Mouse (Mus musculus): Measurements from ENCODE around the gene Vdac2. TPM values are rescaled to one million over a fixed set of nuclear protein-coding genes. Genes with fewer than 3 reads are reported as not detected.

Vdac2 gene
- polyA plus RNA-seq, 1 experiment from 2014 or later = 319 TPM

DNA sequence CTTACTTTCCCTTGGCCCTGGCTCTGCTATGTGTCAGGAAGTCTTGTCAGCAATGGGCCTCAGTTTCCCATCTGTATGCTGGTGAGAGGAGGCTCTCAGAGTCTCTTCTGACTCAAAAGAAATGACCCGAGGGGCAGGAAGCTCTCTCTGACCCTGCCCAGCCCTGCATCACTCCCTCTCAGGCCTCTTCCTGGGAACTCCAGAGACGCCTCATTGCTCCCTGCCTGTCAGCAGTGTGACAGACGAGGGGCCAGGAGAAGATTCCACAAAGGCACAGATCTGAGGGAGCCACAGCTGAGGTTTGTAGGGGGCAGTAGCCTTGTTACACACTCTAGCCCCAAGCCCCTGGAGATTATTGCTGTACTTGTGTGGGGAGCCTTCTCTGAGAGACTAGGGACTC is 30.9 kb downstream of the Vdac2 start:
- no peak overlapping the region for H3K4me2 ChIP-seq (ENCODE audit: low read depth, low read length)
- H3K9me3 ChIP-seq (ENCODE audit: control insufficient read depth, low read length) = no peaks in the 10 kb centered on the region
- 16% methylated on average over 3 of the region's 3 CpGs for WGBS
- H3K4me3 ChIP-seq (ENCODE audit: low read depth, low read length) = no peak overlapping the region
- H3K4me1 ChIP-seq (ENCODE audit: control insufficient read depth, insufficient read depth, low read length) = peaks cover 2% of the 10 kb centered on the region; the same call in 1 of the 2 replicates
- no peak overlapping the region for H3K27ac ChIP-seq (ENCODE audit: low read depth, low read length)
- no peak overlapping the region for H3K9ac ChIP-seq (replicated peaks; ENCODE audit: low read depth, low read length)
- no peaks in the 10 kb centered on the region for H3K27me3 ChIP-seq (ENCODE audit: control insufficient read depth, insufficient read depth, low read length)
- no peak for ATAC-seq (ENCODE audit: low read depth)
- H3K36me3 ChIP-seq (ENCODE audit: control insufficient read depth, insufficient read depth, low read length) = no peaks in the 10 kb centered on the region

DNA sequence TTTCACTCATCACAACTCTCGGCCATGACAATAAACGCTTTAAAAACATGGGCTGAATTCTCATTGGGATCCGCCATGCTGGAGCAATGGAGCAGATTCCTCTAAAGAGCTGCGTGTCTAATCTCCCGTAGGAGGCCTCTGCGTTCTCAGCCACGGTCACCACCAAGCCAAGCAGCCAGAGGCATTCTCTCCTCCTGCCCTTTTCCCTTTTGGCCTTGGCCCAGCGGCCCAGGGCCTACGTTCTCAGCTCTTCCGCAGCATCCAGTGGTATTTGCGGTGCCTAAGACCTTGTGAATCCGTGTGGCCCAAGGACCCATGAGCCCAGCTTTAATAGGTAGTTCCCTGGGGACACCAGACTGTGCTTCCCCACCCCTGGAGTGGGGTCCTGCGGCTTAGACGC is 31.8 kb downstream of the Vdac2 start:
- WGBS = 87% methylated on average over 14 of the region's 14 CpGs
- no peaks in the 10 kb centered on the region for H3K4me1 ChIP-seq (ENCODE audit: control insufficient read depth, insufficient read depth, low read length)
- H3K27ac ChIP-seq (ENCODE audit: low read depth, low read length) = no peak overlapping the region
- no peaks in the 10 kb centered on the region for H3K36me3 ChIP-seq (ENCODE audit: control insufficient read depth, insufficient read depth, low read length)
- no peak overlapping the region for H3K9ac ChIP-seq (replicated peaks; ENCODE audit: low read depth, low read length)
- no peak overlapping the region for H3K4me2 ChIP-seq (ENCODE audit: low read depth, low read length)
- H3K27me3 ChIP-seq (ENCODE audit: control insufficient read depth, insufficient read depth, low read length) = no peaks in the 10 kb centered on the region
- no peak for ATAC-seq (ENCODE audit: low read depth)
- no peak overlapping the region for H3K4me3 ChIP-seq (ENCODE audit: low read depth, low read length)
- no peaks in the 10 kb centered on the region for H3K9me3 ChIP-seq (ENCODE audit: control insufficient read depth, low read length)

- no peak overlapping the region for H3K27ac ChIP-seq (ENCODE audit: low read depth, low read length)
- 38% methylated on average over 7 of the region's 7 CpGs for WGBS
- no peak for ATAC-seq (ENCODE audit: low read depth)
- H3K27me3 ChIP-seq (ENCODE audit: control insufficient read depth, insufficient read depth, low read length) = no peaks in the 10 kb centered on the region
- no peak overlapping the region for H3K4me2 ChIP-seq (ENCODE audit: low read depth, low read length)
- H3K4me1 ChIP-seq (ENCODE audit: control insufficient read depth, insufficient read depth, low read length) = no peaks in the 10 kb centered on the region
- H3K36me3 ChIP-seq (ENCODE audit: control insufficient read depth, insufficient read depth, low read length) = no peaks in the 10 kb centered on the region
- no peak overlapping the region for H3K9ac ChIP-seq (replicated peaks; ENCODE audit: low read depth, low read length)
- H3K4me3 ChIP-seq (ENCODE audit: low read depth, low read length) = no peak overlapping the region
- H3K9me3 ChIP-seq (ENCODE audit: control insufficient read depth, low read length) = no peaks in the 10 kb centered on the region
These were observed 41.3 kb downstream of the Vdac2 start for GRCm38 (mm10) chr14:21866291-21866690.

- ATAC-seq (ENCODE audit: low read depth) = no peak
- Histone ChIP-seq H3K4me1 (ENCODE audit: control insufficient read depth, insufficient read depth, low read length) (no peaks in the 10 kb centered on the region), H3K27ac (ENCODE audit: low read depth, low read length) (no peak overlapping the region), H3K4me2 (ENCODE audit: low read depth, low read length) (no peak overlapping the region), H3K27me3 (ENCODE audit: control insufficient read depth, insufficient read depth, low read length) (no peaks in the 10 kb centered on the region), H3K4me3 (ENCODE audit: low read depth, low read length) (no peak overlapping the region), H3K9ac (replicated peaks; ENCODE audit: low read depth, low read length) (no peak overlapping the region), H3K9me3 (ENCODE audit: control insufficient read depth, low read length) (no peaks in the 10 kb centered on the region), H3K36me3 (ENCODE audit: control insufficient read depth, insufficient read depth, low read length) (no peaks in the 10 kb centered on the region)
- whole genome bisulfite sequencing = 72% methylated on average over 7 of the region's 7 CpGs
These were observed 41.8 kb downstream of the Vdac2 start for GRCm38 (mm10) chr14:21866816-21867215.

DNA sequence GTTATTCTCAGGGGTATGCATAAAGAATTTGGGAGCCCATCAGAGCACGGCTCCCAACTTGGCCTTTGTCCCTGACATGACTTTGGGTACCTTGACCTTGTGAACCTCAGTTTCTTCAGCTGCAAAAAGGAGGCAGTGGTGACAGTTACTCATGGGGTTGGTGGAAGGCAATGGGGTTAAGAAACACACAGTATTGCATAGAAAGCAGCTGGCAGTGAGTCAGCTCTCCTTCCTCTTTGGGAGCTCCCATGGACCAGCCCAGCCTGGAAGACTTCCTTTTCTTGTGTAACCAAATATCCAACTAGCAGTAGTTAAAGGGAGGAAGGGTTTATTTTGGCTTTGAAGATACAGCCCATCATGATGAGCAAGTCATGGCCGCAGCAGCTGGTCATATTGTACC is 65.4 kb downstream of the Vdac2 start:
- Histone ChIP-seq H3K4me3 (ENCODE audit: low read depth, low read length) (no peak overlapping the region), H3K4me2 (ENCODE audit: low read depth, low read length) (no peak overlapping the region), H3K9ac (replicated peaks; ENCODE audit: low read depth, low read length) (no peak overlapping the region), H3K9me3 (ENCODE audit: control insufficient read depth, low read length) (no peaks in the 10 kb centered on the region), H3K27ac (ENCODE audit: low read depth, low read length) (no peak overlapping the region), H3K36me3 (ENCODE audit: control insufficient read depth, insufficient read depth, low read length) (no peaks in the 10 kb centered on the region), H3K27me3 (ENCODE audit: control insufficient read depth, insufficient read depth, low read length) (no peaks in the 10 kb centered on the region), H3K4me1 (ENCODE audit: control insufficient read depth, insufficient read depth, low read length) (0 out of 2 replicates have a peak, but pooled peaks cover 6% of the 10 kb centered on the region)
- ATAC-seq (ENCODE audit: low read depth) = no peak
- WGBS = 91% methylated on average over 2 of the region's 2 CpGs

- Histone ChIP-seq H3K9me3 (ENCODE audit: control insufficient read depth, low read length) (no peaks in the 10 kb centered on the region), H3K27me3 (ENCODE audit: control insufficient read depth, insufficient read depth, low read length) (no peaks in the 10 kb centered on the region), H3K27ac (ENCODE audit: low read depth, low read length) (no peak overlapping the region), H3K4me1 (ENCODE audit: control insufficient read depth, insufficient read depth, low read length) (0 out of 2 replicates have a peak, but pooled peaks cover 6% of the 10 kb centered on the region), H3K36me3 (ENCODE audit: control insufficient read depth, insufficient read depth, low read length) (no peaks in the 10 kb centered on the region), H3K9ac (replicated peaks; ENCODE audit: low read depth, low read length) (no peak overlapping the region), H3K4me3 (ENCODE audit: low read depth, low read length) (no peak overlapping the region), H3K4me2 (ENCODE audit: low read depth, low read length) (peak overlapping the region; percentile 27)
- ATAC-seq (ENCODE audit: low read depth) = peak; percentile 92
- WGBS = 0% methylated on average over 15 of the region's 15 CpGs
These were observed 66.7 kb downstream of the Vdac2 start for GRCm38 (mm10) chr14:21891581-21892340.

- Histone ChIP-seq H3K9me3 (ENCODE audit: control insufficient read depth, low read length) (no peaks in the 10 kb centered on the region), H3K36me3 (ENCODE audit: control insufficient read depth, insufficient read depth, low read length) (no peaks in the 10 kb centered on the region), H3K27me3 (ENCODE audit: control insufficient read depth, insufficient read depth, low read length) (no peaks in the 10 kb centered on the region), H3K9ac (replicated peaks; ENCODE audit: low read depth, low read length) (no peak overlapping the region), H3K4me2 (ENCODE audit: low read depth, low read length) (no peak overlapping the region), H3K27ac (ENCODE audit: low read depth, low read length) (no peak overlapping the region), H3K4me3 (ENCODE audit: low read depth, low read length) (no peak overlapping the region), H3K4me1 (ENCODE audit: control insufficient read depth, insufficient read depth, low read length) (0 out of 2 replicates have a peak, but pooled peaks cover 6% of the 10 kb centered on the region)
- peak; percentile 41; the same call in 1 of the 2 replicates for ATAC-seq (ENCODE audit: low read depth)
- WGBS = 18% methylated on average over 6 of the region's 6 CpGs
These were observed 67.3 kb downstream of the Vdac2 start for GRCm38 (mm10) chr14:21892341-21892659.

Other genes with a start within 250 kb of the Vdac2 start
- 0.17 TPM in 1 of 2 replicates, not detected in the other for gene Dupd1, start 110.7 kb upstream of the Vdac2 start, polyA plus RNA-seq (2014; fragmentation: Nextera tagmentation; extraction: Ambion mirVana)
- 19.2 and 26.6 TPM in 2 replicates for gene Samd8, start 74.7 kb upstream of the Vdac2 start, polyA plus RNA-seq (2014; fragmentation: Nextera tagmentation; extraction: Ambion mirVana)
- not detected in 2 replicates for gene Dusp13, start 74.1 kb upstream of the Vdac2 start, polyA plus RNA-seq (2014; fragmentation: Nextera tagmentation; extraction: Ambion mirVana)
- 38.6 and 55.0 TPM in 2 replicates for gene Comtd1, start 23.7 kb downstream of the Vdac2 start, polyA plus RNA-seq (2014; fragmentation: Nextera tagmentation; extraction: Ambion mirVana)
- 7.0 TPM in 2 replicates for gene Zfp503, start 164.4 kb downstream of the Vdac2 start, polyA plus RNA-seq (2014; fragmentation: Nextera tagmentation; extraction: Ambion mirVana)
- gene Lrmda, start 194.5 kb downstream of the Vdac2 start, polyA plus RNA-seq (2014; fragmentation: Nextera tagmentation; extraction: Ambion mirVana) = 0.28 and 0.35 TPM in 2 replicates

All from neural tube, embryonic 14.5 days (tissue).